8 mouse cellular contexts compared by ENCODE assay signal in genomic region chr14:105898266-105899111, GRCm38 (mm10). TPM values are rescaled to one million over a fixed set of nuclear protein-coding genes. Genes with fewer than 3 reads are reported as not detected.
DNase-seq lines count a peak whose midpoint lies in the region; ATAC-seq lines count a peak whose summit lies in the region.

No protein-coding gene starts in this region.

- no peaks in the 10 kb centered on the region for H3K27me3 ChIP-seq in intestine, embryonic 14.5 days (replicated peaks; ENCODE audit: control insufficient read depth, insufficient read depth, low read length)

- no peaks in the 10 kb centered on the region for H3K9me3 ChIP-seq in intestine, embryonic 14.5 days (ENCODE audit: control insufficient read depth, low read length)

- H3K9ac ChIP-seq in intestine, embryonic 14.5 days (ENCODE audit: low read length) = peak overlapping the region; percentile 79

- under 1% methylated on average over 58 of the region's 58 CpGs for WGBS in intestine, embryonic 14.5 days

- H3K27ac ChIP-seq in intestine, embryonic 14.5 days (ENCODE audit: low read depth) = peak overlapping the region; percentile 99

- H3K36me3 ChIP-seq in intestine, embryonic 14.5 days (ENCODE audit: control insufficient read depth, insufficient read depth, low read length) = no peaks in the 10 kb centered on the region

- ATAC-seq in intestine, embryonic 14.5 days (replicated peaks; ENCODE audit: low FRiP score, low TSS enrichment, low read depth) = peak; percentile 25
- ATAC-seq in megakaryocyte, adult 5-6 weeks (ENCODE audit: poor library complexity, severe bottlenecking) = peak; percentile 48

- H3K4me2 ChIP-seq in intestine, embryonic 14.5 days (ENCODE audit: low read length) = peak overlapping the region; percentile 98

- H3K4me1 ChIP-seq in intestine, embryonic 14.5 days (replicated peaks; ENCODE audit: control insufficient read depth, insufficient read depth, low read length) = 0 out of 2 replicates have a peak, but pooled peaks cover 4% of the 10 kb centered on the region

- DNase-seq in adrenal gland, adult (ENCODE audit: inconsistent age in 2 of 2, low spot score in 1 of 2) = peak; percentile 93 to 98
- DNase-seq in embryo, embryonic 10 days (ENCODE audit: low spot score) = peak; percentile 74
- DNase-seq in gastrocnemius, postnatal 25 days = peak; percentile 88
- peak; percentile 95 for DNase-seq in intestine, embryonic 14.5 days (ENCODE audit: low spot score)
- DNase-seq in left cerebral cortex, adult 9 months (ENCODE audit: low spot score in 2 of 2) = peak; percentile 60 to 91
- peak; percentile 91 for DNase-seq in right cerebral cortex, adult 18-20 months
- DNase-seq in urinary bladder, adult 18-20 months (ENCODE audit: low spot score in 2 of 2) = peak; percentile 77 to 89

- peak overlapping the region; percentile 97 for H3K4me3 ChIP-seq in intestine, embryonic 14.5 days (ENCODE audit: low read depth, low read length)

RNA-seq across cellular contexts. Expression of gene Spry2, which starts 1.9 kb away (rescaled TPM):
- 10 to 100 TPM; 19.8 to 20.1 TPM for total RNA-seq in gastrocnemius, postnatal 25 days (2021)
- 48.3 and 50.0 TPM in 2 replicates for polyA plus RNA-seq in intestine, embryonic 14.5 days (2014; fragmentation: Nextera tagmentation; extraction: Ambion mirVana)
- total RNA-seq in megakaryocyte, adult 5-6 weeks (2015) = 3.5 and 5.3 TPM in 2 replicates
- total RNA-seq in megakaryocyte, adult 5-6 weeks (2017) = 3.4 and 3.5 TPM in 2 replicates

Comparison
In these comparisons a context has a peak if more than half of its experiments do, and no peak if none do; other contexts are left out.
1. Peak in every context shown above with its lines: DNase-seq, ATAC-seq, H3K4me3 ChIP-seq and H3K27ac ChIP-seq.